Mouse (Mus musculus) embryo, embryonic 10.5 days (tissue): ENCODE data around the gene Sos2.
"Not testable (repeated sequence)": the region's sequence is repeated elsewhere in the genome, so short reads cannot be mapped to it uniquely, and the experiment has no call there.

Source experiments
- DNase-seq: peaks from one replicate; pipeline ENCODE4 v3.0.0-alpha.2; 2015; ENCODE audit warnings: low spot score

The Sos2 gene

DNA sequence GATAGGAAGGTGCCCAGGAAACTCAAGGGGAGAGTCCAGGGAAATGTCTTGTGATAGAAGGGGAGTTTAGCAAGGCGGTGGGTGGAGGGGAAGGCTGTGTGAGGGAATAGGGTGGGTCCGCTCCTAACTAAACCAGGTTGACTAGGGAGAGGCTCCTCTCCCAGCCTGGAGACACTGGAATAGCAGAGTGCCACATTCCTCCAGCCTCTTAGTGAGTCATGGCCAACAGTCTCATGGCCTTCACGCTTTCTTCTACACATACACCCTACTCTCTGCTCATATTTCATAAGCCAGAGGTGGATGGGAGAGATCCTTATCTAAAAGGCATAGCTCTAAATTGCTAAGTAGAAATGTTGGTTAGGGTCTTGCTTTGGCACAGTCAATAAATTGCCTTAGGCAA lies 111.7 kb downstream of the Sos2 start:
- DNase-seq = no peak

GRCm38 (mm10) chr12:69568266-69568665 lies 113.4 kb downstream of the Sos2 start:
- no peak for DNase-seq

DNA sequence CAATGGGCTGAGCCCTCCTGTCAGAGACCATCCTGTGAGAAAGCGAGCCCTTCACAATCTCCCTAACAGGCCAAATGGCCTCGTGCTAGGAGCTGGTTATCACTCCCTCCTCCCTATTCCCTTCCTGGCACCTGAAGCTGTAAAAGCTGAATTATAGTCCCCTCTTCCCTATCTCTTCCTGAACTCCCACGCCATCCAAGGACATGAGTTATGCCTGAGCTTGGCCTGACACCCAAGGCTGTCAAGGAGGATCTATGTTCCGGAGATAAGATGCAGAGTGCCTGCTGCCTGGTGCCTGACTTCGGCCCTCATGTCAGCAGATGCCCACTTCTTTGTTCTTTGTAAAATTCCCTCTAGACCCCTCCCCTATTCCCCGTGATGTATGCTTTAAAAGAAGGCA lies 120.6 kb downstream of the Sos2 start:
- not testable (repeated sequence) for DNase-seq

- peak; percentile 45 for DNase-seq
Observed at GRCm38 (mm10) chr12:69556221-69556861, 125.3 kb downstream of the Sos2 start.

GRCm38 (mm10) chr12:69545456-69546178 lies 136.0 kb downstream of the Sos2 start:
- DNase-seq = no peak

DNA sequence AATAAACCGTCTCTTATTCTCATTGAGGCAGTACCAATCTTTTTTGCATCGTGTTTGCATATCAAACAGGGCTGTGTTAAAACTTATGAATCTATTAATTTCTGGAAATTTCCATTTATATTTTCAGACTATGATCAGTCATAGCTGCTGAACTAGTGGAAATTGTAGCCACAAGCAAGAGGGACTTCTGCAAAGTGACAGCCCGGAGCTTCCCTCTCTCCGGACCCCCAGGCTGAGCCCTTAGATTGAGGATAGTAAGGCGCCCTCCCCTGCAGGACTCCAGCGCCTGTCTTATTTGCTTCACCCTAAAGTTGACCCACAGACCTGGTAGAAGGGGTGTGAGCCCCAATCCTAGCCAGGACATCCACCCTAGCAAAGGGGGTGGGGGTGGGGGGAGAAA lies 136.7 kb downstream of the Sos2 start:
- no peak for DNase-seq

- DNase-seq = no peak
Observed at GRCm38 (mm10) chr12:69544562-69544961, 137.1 kb downstream of the Sos2 start.

GRCm38 (mm10) chr12:69542376-69542775 lies 139.3 kb downstream of the Sos2 start:
- DNase-seq = no peak

GRCm38 (mm10) chr12:69541663-69542062 lies 140.0 kb downstream of the Sos2 start:
- no peak for DNase-seq

- no peak for DNase-seq
Observed at GRCm38 (mm10) chr12:69539353-69539752, 142.3 kb downstream of the Sos2 start.

GRCm38 (mm10) chr12:69538362-69538950 lies 143.2 kb downstream of the Sos2 start:
- DNase-seq = no peak

DNA sequence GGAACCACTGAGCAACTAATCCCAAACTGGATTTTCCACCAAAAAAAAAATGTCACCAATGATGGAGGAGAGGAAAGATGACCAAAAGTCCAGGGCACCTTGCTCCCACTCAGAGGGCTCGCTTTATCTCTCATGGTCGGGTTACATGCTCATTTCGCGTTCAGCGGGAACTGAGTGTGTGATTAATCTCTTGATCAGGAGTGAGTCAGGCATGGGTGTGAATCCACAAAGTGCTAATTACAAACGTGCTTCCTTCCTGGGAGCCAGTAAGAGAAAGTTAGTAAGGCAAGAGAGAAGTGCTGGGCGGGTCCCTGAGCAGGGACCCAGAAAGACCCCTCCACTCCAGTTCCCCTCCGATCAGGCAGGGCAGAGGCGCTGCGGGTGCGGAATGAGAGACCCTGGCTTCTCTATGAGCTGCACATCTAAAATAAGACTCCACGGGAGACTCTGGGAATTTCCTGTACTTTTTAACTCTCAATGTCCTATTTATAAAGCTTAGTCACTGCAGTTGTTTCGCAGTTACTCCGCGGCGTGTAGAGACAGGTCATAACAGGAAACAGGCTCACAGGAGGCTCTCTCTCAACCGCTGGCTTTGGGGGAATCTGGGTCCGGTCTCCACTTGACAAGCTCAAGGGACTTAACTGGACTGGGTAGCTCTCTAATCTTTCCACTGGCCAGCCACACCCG lies 143.8 kb downstream of the Sos2 start:
- peak; percentile 62 for DNase-seq

GRCm38 (mm10) chr12:69537243-69537674 lies 144.4 kb downstream of the Sos2 start:
- DNase-seq = no peak

GRCm38 (mm10) chr12:69536616-69537242 lies 144.9 kb downstream of the Sos2 start:
- no peak for DNase-seq
